Mouse (Mus musculus): ENCODE measurements around the gene Usp36. TPM values are rescaled to one million over a fixed set of nuclear protein-coding genes. Genes with fewer than 3 reads are reported as not detected.
A peak's percentile ranks its signal among the peaks of the same experiment; 100 is the strongest.

The Usp36 gene
- polyA plus RNA-seq, 1 experiment from 2014 or later = 15.9 TPM

GRCm38 (mm10) chr11:118265621-118266020 lies 24.4 kb downstream of the Usp36 start:
- peak; percentile 70 for ATAC-seq
- 76% methylated on average over 11 of the region's 11 CpGs for WGBS
- no peak overlapping the region for H3K27ac ChIP-seq (ENCODE audit: low read length)

DNA sequence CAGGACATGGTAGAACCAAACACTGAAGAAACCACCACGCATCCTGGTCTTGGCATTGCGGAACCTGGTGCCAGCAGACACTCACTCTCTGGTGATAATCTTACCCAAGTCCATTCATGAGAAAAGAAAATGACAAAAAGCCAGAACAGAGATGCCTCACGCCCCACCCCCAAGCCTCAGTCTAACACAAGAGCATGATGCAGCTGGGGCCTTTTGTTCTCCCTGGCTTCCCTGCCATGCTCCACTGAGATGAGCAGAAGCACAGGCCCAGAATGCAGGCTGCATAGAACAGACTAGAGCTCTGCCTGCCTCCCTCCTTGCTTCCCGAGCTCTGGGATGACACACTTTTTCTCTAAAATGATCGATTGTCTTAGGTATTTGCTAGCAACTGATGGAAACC lies 26.9 kb downstream of the Usp36 start:
- H3K9ac ChIP-seq (ENCODE audit: low read depth, low read length) = no peak overlapping the region
- H3K36me3 ChIP-seq (ENCODE audit: control insufficient read depth, insufficient read depth, low read length) = peaks cover 52% of the 10 kb centered on the region
- H3K27ac ChIP-seq (ENCODE audit: low read length) = no peak overlapping the region
- no peaks in the 10 kb centered on the region for H3K9me3 ChIP-seq (ENCODE audit: control insufficient read depth, low read length)
- no peak overlapping the region for H3K4me3 ChIP-seq (ENCODE audit: low read length)
- no peaks in the 10 kb centered on the region for H3K27me3 ChIP-seq (replicated peaks; ENCODE audit: control insufficient read depth, insufficient read depth, low read length)
- no peak for ATAC-seq
- 90% methylated on average over 5 of the region's 5 CpGs for WGBS
- no peaks in the 10 kb centered on the region for H3K4me1 ChIP-seq (ENCODE audit: control insufficient read depth, insufficient read depth, low read length)
- H3K4me2 ChIP-seq (ENCODE audit: low read depth, low read length) = no peak overlapping the region

More at GRCm38 (mm10) chr11:118265621-118266020, 24.4 kb downstream of the Usp36 start:
- Histone ChIP-seq H3K4me2 (ENCODE audit: low read depth, low read length) (no peak overlapping the region), H3K9ac (ENCODE audit: low read depth, low read length) (no peak overlapping the region), H3K27me3 (replicated peaks; ENCODE audit: control insufficient read depth, insufficient read depth, low read length) (no peaks in the 10 kb centered on the region), H3K9me3 (ENCODE audit: control insufficient read depth, low read length) (no peaks in the 10 kb centered on the region), H3K4me3 (ENCODE audit: low read length) (no peak overlapping the region), H3K4me1 (ENCODE audit: control insufficient read depth, insufficient read depth, low read length) (no peaks in the 10 kb centered on the region), H3K36me3 (ENCODE audit: control insufficient read depth, insufficient read depth, low read length) (peaks cover 55% of the 10 kb centered on the region)

GRCm38 (mm10) chr11:118260081-118260480 lies 30.0 kb downstream of the Usp36 start:
- no peak overlapping the region for H3K4me2 ChIP-seq (ENCODE audit: low read depth, low read length)
- WGBS = 90% methylated on average over 8 of the region's 8 CpGs
- no peaks in the 10 kb centered on the region for H3K27me3 ChIP-seq (replicated peaks; ENCODE audit: control insufficient read depth, insufficient read depth, low read length)
- peaks cover 54% of the 10 kb centered on the region for H3K36me3 ChIP-seq (ENCODE audit: control insufficient read depth, insufficient read depth, low read length)
- no peak overlapping the region for H3K27ac ChIP-seq (ENCODE audit: low read length)
- H3K9me3 ChIP-seq (ENCODE audit: control insufficient read depth, low read length) = no peaks in the 10 kb centered on the region
- no peak overlapping the region for H3K9ac ChIP-seq (ENCODE audit: low read depth, low read length)
- no peak overlapping the region for H3K4me3 ChIP-seq (ENCODE audit: low read length)
- no peak for ATAC-seq
- no peaks in the 10 kb centered on the region for H3K4me1 ChIP-seq (ENCODE audit: control insufficient read depth, insufficient read depth, low read length)

GRCm38 (mm10) chr11:118259580-118259979 lies 30.5 kb downstream of the Usp36 start:
- no peaks in the 10 kb centered on the region for H3K9me3 ChIP-seq (ENCODE audit: control insufficient read depth, low read length)
- no peak overlapping the region for H3K9ac ChIP-seq (ENCODE audit: low read depth, low read length)
- WGBS = 89% methylated on average over 8 of the region's 8 CpGs
- H3K4me2 ChIP-seq (ENCODE audit: low read depth, low read length) = no peak overlapping the region
- no peak overlapping the region for H3K4me3 ChIP-seq (ENCODE audit: low read length)
- H3K36me3 ChIP-seq (ENCODE audit: control insufficient read depth, insufficient read depth, low read length) = peaks cover 49% of the 10 kb centered on the region
- no peak for ATAC-seq
- no peaks in the 10 kb centered on the region for H3K27me3 ChIP-seq (replicated peaks; ENCODE audit: control insufficient read depth, insufficient read depth, low read length)
- peaks cover 4% of the 10 kb centered on the region; the same call in 1 of the 2 replicates for H3K4me1 ChIP-seq (ENCODE audit: control insufficient read depth, insufficient read depth, low read length)
- H3K27ac ChIP-seq (ENCODE audit: low read length) = no peak overlapping the region

DNA sequence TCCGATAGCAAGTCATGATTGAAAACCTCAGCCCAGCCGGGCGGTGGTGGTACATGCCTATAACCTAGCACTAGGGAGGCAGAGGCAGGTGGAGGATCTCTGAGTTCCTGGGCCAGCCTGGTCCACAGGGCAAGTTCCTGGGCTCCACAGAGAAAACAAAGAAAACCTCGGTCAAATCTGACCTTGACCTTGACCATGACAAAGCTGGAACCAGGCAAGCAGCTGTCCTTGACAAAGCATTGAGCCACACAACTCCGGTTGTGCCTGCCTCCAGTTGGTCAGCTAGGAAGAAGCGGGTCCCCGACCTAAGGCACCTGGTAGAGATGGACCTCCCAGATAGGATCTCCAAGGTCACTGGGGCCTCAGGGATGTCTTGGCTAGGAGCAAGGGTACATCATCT lies 33.7 kb downstream of the Usp36 start:
- WGBS = 86% methylated on average over 7 of the region's 7 CpGs
- no peak overlapping the region for H3K9ac ChIP-seq (ENCODE audit: low read depth, low read length)
- no peak overlapping the region for H3K4me3 ChIP-seq (ENCODE audit: low read length)
- no peaks in the 10 kb centered on the region for H3K27me3 ChIP-seq (replicated peaks; ENCODE audit: control insufficient read depth, insufficient read depth, low read length)
- no peak for ATAC-seq
- H3K9me3 ChIP-seq (ENCODE audit: control insufficient read depth, low read length) = no peaks in the 10 kb centered on the region
- no peak overlapping the region for H3K4me2 ChIP-seq (ENCODE audit: low read depth, low read length)
- H3K36me3 ChIP-seq (ENCODE audit: control insufficient read depth, insufficient read depth, low read length) = peaks cover 26% of the 10 kb centered on the region
- peaks cover 16% of the 10 kb centered on the region for H3K4me1 ChIP-seq (ENCODE audit: control insufficient read depth, insufficient read depth, low read length)
- H3K27ac ChIP-seq (ENCODE audit: low read length) = no peak overlapping the region

DNA sequence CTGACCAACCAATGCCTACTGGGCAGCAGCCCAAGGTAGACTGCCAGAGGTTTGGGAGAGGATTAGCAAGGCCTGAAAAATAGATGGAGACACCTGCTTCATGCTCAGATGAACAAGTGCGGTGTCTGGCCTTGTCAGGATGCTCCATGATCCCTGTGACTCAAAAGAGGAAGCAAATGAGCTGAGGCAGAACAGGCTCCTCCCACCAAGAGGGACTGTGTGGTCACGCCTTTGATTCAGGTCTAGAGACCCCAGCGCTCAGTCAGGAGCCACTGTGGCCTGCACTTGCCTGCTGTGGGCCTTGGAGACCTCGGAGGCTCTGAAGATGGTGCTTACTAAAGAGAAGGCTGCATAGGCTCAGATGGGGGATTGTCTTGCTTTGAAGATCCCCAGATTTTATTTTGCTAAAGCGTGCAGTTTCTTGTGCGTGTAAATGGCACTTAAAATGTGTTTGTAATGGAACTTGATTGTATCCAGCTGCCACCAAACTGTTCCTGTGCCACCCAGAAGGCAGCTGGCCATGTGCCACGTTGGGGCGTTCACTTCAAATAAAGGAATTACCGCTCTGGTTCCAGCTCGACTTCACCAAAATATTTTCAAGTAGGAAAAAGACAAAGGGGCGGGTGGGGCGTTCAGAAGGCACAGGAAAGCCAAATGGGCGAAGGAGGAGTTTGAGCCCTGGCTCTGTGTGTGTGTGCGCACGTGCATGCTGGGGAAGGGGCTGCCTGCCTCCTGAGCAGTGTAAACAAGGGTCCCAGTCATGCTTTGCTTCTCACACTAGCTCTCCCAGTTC lies 35.7 kb downstream of the Usp36 start:
- peak; percentile 48; the same call in 1 of the 2 replicates for ATAC-seq
- Histone ChIP-seq H3K9ac (ENCODE audit: low read depth, low read length) (peak overlapping the region; percentile 16; the same call in 1 of the 2 replicates), H3K27ac (ENCODE audit: low read length) (peak overlapping the region; percentile 75), H3K4me1 (ENCODE audit: control insufficient read depth, insufficient read depth, low read length) (peaks cover 16% of the 10 kb centered on the region), H3K4me2 (ENCODE audit: low read depth, low read length) (no peak overlapping the region), H3K27me3 (replicated peaks; ENCODE audit: control insufficient read depth, insufficient read depth, low read length) (no peaks in the 10 kb centered on the region), H3K9me3 (ENCODE audit: control insufficient read depth, low read length) (no peaks in the 10 kb centered on the region), H3K4me3 (ENCODE audit: low read length) (no peak overlapping the region), H3K36me3 (ENCODE audit: control insufficient read depth, insufficient read depth, low read length) (peaks cover 19% of the 10 kb centered on the region)
- 42% methylated on average over 15 of the region's 15 CpGs for WGBS

DNA sequence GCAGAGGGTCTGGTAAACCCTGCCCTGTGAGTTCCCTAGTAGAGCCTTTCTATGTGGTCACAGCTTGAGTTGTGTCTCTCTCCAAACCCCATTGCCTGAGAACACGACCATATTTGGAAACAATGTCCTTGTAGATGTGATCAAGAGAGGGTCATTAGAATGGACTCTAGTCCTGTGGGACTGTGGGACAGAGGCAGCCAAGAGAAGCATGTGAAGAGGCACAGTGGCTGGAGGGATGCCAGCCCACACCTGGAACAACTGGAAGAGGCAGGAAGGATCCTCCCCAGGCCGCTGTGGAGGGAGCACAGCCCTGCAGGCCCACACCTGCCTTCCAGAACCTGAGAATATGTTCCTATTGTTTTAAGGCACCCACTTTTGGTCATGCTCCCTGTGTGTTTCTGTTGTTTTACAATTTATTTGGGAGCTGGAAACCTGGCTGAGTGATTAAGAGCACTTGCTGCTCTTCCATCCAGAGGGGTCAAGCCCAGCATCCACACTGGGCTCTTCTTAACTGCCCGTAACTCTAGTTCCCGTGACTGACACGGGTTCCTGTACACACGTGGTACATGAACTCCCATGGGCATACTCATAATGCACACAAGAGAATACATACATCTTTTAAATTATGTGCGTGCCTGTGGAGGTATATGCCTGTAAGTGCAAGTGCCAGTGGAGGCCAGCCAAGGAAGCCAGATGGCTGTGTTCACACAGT lies 36.4 kb downstream of the Usp36 start:
- no peak overlapping the region for H3K9ac ChIP-seq (ENCODE audit: low read depth, low read length)
- 86% methylated on average over 7 of the region's 7 CpGs for WGBS
- no peaks in the 10 kb centered on the region for H3K27me3 ChIP-seq (replicated peaks; ENCODE audit: control insufficient read depth, insufficient read depth, low read length)
- H3K4me2 ChIP-seq (ENCODE audit: low read depth, low read length) = no peak overlapping the region
- H3K36me3 ChIP-seq (ENCODE audit: control insufficient read depth, insufficient read depth, low read length) = peaks cover 12% of the 10 kb centered on the region
- peak overlapping the region; percentile 75 for H3K27ac ChIP-seq (ENCODE audit: low read length)
- H3K4me3 ChIP-seq (ENCODE audit: low read length) = no peak overlapping the region
- no peak for ATAC-seq
- no peaks in the 10 kb centered on the region for H3K9me3 ChIP-seq (ENCODE audit: control insufficient read depth, low read length)
- H3K4me1 ChIP-seq (ENCODE audit: control insufficient read depth, insufficient read depth, low read length) = peaks cover 21% of the 10 kb centered on the region

GRCm38 (mm10) chr11:118249012-118249383 lies 41.0 kb downstream of the Usp36 start:
- WGBS = under 1% methylated on average over 5 of the region's 5 CpGs
- ATAC-seq = peak; percentile 18
- H3K4me1 ChIP-seq (ENCODE audit: control insufficient read depth, insufficient read depth, low read length) = peaks cover 34% of the 10 kb centered on the region

DNA sequence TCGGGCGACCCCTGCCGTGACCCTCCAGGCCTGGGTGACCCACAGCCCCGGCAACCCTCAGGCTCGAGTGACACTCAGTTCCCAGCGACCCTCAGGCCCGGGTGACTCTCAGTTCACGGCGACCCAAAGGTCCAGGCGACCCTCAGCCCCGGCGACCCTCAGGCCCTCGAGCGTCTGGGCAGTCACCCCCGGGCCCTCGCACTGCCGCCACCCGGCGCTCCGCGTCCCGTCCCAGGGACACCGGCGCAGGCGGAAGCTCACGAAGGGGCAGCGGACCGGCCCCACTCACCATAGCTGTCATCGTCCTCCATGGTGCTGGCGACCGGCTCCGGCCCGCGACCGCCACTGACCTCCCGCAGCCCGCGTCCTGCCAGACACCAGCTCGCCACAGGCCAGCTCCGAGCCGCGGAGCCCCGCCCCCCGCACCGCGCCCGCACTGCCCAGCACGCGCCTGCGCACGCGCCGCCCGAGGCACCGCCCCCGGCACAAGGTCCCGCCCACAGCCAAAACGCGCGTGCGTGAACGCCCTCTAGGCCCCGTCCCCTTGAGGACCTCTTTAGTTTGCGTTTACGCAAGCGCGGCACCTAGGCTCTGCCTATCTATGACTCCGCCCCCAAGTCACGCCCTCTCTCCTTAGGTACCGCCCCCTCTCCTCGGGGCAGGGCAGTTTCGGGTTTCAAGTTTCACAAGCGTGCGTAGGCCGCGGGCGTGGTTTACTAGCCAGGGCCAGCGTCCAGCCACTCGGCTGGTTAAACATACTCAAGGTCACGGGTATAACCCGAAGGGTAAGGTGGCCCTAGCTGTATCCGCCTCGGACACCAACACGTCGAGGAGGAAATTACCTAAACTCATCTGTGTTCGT lies 41.7 kb downstream of the Usp36 start, which contains the start of gene Cyth1:
TSS of gene Cyth1 (minus strand) at position 443 of the 862 bp plus-strand sequence.
- H3K4me2 ChIP-seq (ENCODE audit: low read depth, low read length) = peak within 1 kb of the TSS; percentile 76

More at GRCm38 (mm10) chr11:118249012-118249383, 41.0 kb downstream of the Usp36 start:
- Histone ChIP-seq H3K4me3 (ENCODE audit: low read length) (peak overlapping the region; percentile 91), H3K4me2 (ENCODE audit: low read depth, low read length) (peak overlapping the region; percentile 76), H3K27ac (ENCODE audit: low read length) (peak overlapping the region; percentile 85), H3K9me3 (ENCODE audit: control insufficient read depth, low read length) (no peaks in the 10 kb centered on the region), H3K9ac (ENCODE audit: low read depth, low read length) (peak overlapping the region; percentile 62), H3K36me3 (ENCODE audit: control insufficient read depth, insufficient read depth, low read length) (no peaks in the 10 kb centered on the region), H3K27me3 (replicated peaks; ENCODE audit: control insufficient read depth, insufficient read depth, low read length) (no peaks in the 10 kb centered on the region)

More for the DNA sequence above, 41.7 kb downstream of the Usp36 start, which contains the start of gene Cyth1:
- peak; percentile 94 for ATAC-seq
- peak within 1 kb of the TSS; percentile 85 for H3K27ac ChIP-seq (ENCODE audit: low read length)
- no peaks in the 10 kb centered on the region for H3K27me3 ChIP-seq (replicated peaks; ENCODE audit: control insufficient read depth, insufficient read depth, low read length)
- WGBS = under 1% methylated on average over 84 of the region's 86 CpGs
- peak within 1 kb of the TSS; percentile 94 for H3K9ac ChIP-seq (ENCODE audit: low read depth, low read length)
- no peaks in the 10 kb centered on the region for H3K9me3 ChIP-seq (ENCODE audit: control insufficient read depth, low read length)
- H3K4me3 ChIP-seq (ENCODE audit: low read length) = peak within 1 kb of the TSS; percentile 91
- no peaks in the 10 kb centered on the region for H3K36me3 ChIP-seq (ENCODE audit: control insufficient read depth, insufficient read depth, low read length)
- H3K4me1 ChIP-seq (ENCODE audit: control insufficient read depth, insufficient read depth, low read length) = peaks cover 28% of the 10 kb centered on the region
